Mouse (Mus musculus) heart, embryonic 10.5 days (tissue): ENCODE measurements around the gene Lrtm1. TPM values are rescaled to one million over a fixed set of nuclear protein-coding genes. Genes with fewer than 3 reads are reported as not detected.
A peak's percentile ranks its signal among the peaks of the same experiment; 100 is the strongest.

ENCODE experiments used
- DNase-seq: peaks from one replicate; pipeline ENCODE4 v3.0.0-alpha.2; 2017; ENCODE audit warnings: low spot score
- H3K27ac ChIP-seq: fragments of 300-500 bp; sonication (generic); 2 replicates; pipeline ENCODE4 v1.5.1; 2016; ENCODE audit warnings: mild to moderate bottlenecking
- H3K27me3 ChIP-seq: fragments of 300-500 bp; sonication (generic); 2 replicates; pipeline ENCODE4 v1.6.1; 2016; ENCODE audit warnings: mild to moderate bottlenecking; ENCODE audit not compliant: poor library complexity, insufficient read depth, severe bottlenecking
- H3K36me3 ChIP-seq: fragments of 300-500 bp; sonication (generic); 2 replicates; pipeline ENCODE4 v1.6.1; 2016; ENCODE audit warnings: mild to moderate bottlenecking, moderate library complexity
- H3K4me1 ChIP-seq: fragments of 300-500 bp; sonication (generic); 2 replicates; pipeline ENCODE4 v1.6.1; 2016; ENCODE audit warnings: mild to moderate bottlenecking
- H3K4me3 ChIP-seq: fragments of 300-500 bp; sonication (generic); 2 replicates; pipeline ENCODE4 v1.5.1; 2016; ENCODE audit warnings: mild to moderate bottlenecking, moderate library complexity
- H3K9me3 ChIP-seq: fragments of 300-500 bp; sonication (generic); 2 replicates; pipeline ENCODE4 v1.6.1; 2016; ENCODE audit warnings: mild to moderate bottlenecking, moderate library complexity
- WGBS: fragments of 180-500 bp; shearing (Covaris S2); methylation state at CpG from one replicate; pipeline ENCODE4 v1.1.7; 2016; 5-methylcytosine and 5-hydroxymethylcytosine counted together
- polyA plus RNA-seq: library from polyadenylated mRNA; unstranded; fragments of >200 nt; fragmentation: Nextera tagmentation; extraction: Ambion mirVana; gene quantifications from 2 replicates; pipeline ENCODE4 v1.2.1, GENCODE M21; 2016

Gene Lrtm1
- polyA plus RNA-seq, 1 experiment from 2014 or later = 0.58 TPM

DNA sequence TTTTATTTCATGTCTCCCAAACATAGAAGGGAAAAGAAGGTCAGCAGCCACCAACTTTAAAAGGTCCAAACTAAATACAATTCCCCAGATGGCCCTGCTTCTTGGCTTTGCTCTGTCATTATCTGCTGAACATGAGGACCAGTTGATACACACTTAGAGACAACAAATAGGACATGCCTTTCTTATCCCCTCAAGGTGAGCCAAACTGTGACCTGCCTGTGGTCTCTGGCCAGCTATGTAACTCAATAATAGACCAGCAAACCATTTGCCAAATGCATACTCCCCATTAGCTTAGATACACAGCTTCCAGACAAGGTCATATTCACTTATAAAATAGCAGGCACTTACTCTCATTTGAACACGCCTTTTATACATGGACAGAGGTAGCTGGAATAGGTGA, 23.5 kb downstream of the Lrtm1 start:
- H3K27me3 ChIP-seq = 0 out of 2 replicates have a peak, but pooled peaks cover 6% of the 10 kb centered on the region
- H3K4me1 ChIP-seq = peaks cover 21% of the 10 kb centered on the region
- DNase-seq = no peak
- 82% methylated on average over 1 of the region's 1 CpGs for WGBS
- H3K9me3 ChIP-seq = no peaks in the 10 kb centered on the region
- no peak overlapping the region for H3K27ac ChIP-seq
- no peaks in the 10 kb centered on the region for H3K36me3 ChIP-seq
- no peak overlapping the region for H3K4me3 ChIP-seq

DNA sequence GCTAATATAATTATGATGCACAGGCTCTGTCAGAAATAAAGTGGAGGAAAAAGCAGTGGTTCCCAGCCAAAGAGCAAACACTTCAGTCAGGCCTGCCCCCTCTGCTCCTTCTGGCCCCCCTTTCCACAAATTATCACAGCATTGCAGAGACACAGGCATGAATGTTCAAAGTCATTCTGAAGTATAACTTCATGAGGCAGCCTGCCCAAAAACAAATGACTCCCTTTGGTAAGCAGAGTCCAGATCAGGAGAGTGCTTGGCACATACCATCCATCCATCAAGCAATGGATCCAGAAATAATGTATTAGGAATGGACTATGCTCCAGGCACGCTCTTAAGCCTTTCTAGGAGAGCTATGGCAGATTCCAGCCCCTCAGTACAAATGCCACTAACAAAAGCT, 24.3 kb downstream of the Lrtm1 start:
- Histone ChIP-seq H3K4me3 (no peak overlapping the region), H3K9me3 (no peaks in the 10 kb centered on the region), H3K27ac (no peak overlapping the region), H3K36me3 (no peaks in the 10 kb centered on the region), H3K4me1 (peaks cover 21% of the 10 kb centered on the region), H3K27me3 (0 out of 2 replicates have a peak, but pooled peaks cover 6% of the 10 kb centered on the region)
- no peak for DNase-seq
- 65% methylated on average over 1 of the region's 1 CpGs for WGBS

DNA sequence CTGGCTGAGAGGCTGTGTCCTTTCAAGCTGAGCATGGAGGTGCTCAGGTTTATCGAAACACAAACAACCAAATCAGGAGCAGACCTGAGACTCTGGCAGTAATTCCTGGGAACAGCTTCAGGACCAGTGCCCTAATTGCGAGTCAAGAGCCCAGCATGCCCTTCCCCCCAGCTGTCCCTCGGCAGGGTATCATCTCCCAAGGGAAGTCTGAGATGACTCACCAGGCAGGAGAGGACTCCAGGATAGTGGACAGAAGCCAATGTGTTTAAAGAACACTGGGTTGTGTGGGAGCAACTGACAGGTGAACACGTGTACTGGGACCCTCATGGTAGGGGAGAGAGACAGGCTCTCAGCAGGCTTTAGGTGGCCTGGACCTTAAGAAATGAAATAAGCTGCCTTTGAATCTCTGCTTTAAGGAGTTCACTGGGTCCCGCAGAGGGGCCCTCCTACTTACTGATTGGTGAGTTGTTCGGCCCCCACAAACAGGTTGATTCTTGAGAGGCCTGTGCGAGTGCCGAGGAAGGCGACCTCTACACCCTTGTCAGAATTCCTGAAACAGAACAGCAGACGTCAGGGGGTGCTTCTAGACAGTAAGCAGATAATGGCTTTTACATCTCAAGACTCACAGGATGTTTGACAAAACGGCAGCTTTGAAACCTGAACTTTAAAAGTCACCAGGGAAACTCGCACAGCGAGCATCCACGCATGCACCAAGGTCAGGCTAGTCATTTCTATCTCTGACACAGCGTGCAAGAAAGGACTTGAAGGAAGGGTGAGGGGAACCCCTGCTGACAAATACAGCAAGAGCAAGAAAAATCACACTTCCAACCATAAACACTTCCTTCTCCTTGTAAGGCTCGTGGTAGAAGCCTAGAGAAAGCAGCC, 34.2 kb downstream of the Lrtm1 start:
- 18% methylated on average over 16 of the region's 16 CpGs for WGBS
- no peaks in the 10 kb centered on the region for H3K27me3 ChIP-seq
- H3K4me1 ChIP-seq = peaks cover 14% of the 10 kb centered on the region; the same call in 1 of the 2 replicates
- H3K9me3 ChIP-seq = no peaks in the 10 kb centered on the region
- no peaks in the 10 kb centered on the region for H3K36me3 ChIP-seq
- H3K27ac ChIP-seq = 0 out of 2 replicates have a peak overlapping the region, but pooled peaks have one; percentile 22
- no peak for DNase-seq
- H3K4me3 ChIP-seq = 0 out of 2 replicates have a peak overlapping the region, but pooled peaks have one; percentile 15

DNA sequence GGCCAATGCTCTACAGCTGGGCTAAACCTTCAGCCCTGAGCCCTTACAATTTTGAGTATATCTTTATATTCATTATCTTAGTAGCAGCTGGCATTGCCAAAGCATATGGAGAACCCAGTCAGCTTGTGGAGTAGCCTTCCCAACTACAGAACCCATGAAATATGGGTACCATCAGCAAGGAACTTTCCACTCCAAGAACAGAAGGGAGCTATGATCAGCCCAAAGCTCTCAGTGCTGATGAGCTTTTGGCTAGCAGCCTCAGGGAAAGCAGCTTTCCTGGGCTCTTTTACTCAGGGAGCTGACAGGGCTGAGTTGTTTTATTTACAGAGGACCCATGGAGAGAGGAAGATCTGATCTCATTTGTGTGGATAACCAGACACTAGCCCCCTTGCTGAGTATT, 42.7 kb downstream of the Lrtm1 start:
- DNase-seq = no peak
- Histone ChIP-seq H3K9me3 (no peaks in the 10 kb centered on the region), H3K27me3 (no peaks in the 10 kb centered on the region), H3K4me3 (no peak overlapping the region), H3K4me1 (peaks cover 5% of the 10 kb centered on the region; the same call in 1 of the 2 replicates), H3K27ac (no peak overlapping the region), H3K36me3 (no peaks in the 10 kb centered on the region)

DNA sequence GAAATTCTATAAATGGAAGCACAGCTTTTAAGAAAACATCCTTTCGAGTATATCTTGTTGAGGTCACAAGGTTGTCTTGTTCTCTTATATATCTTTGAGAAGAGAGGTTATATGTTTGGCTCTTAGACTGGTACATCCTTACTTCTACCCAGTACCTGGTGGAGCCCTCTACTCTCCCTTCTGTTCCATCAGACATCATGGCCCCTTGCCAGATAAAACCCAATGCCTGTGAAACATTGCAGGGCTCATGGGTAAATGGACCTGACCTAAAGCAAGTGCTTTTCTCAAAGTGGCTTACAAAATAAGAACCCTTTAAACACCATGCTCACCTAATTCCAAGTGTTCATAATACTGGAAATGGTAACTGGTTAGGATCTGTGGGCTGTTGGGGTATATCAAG, 43.5 kb downstream of the Lrtm1 start:
- H3K4me3 ChIP-seq = no peak overlapping the region
- no peak overlapping the region for H3K27ac ChIP-seq
- no peak for DNase-seq
- peaks cover 5% of the 10 kb centered on the region; the same call in 1 of the 2 replicates for H3K4me1 ChIP-seq
- 86% methylated on average over 1 of the region's 1 CpGs for WGBS
- no peaks in the 10 kb centered on the region for H3K27me3 ChIP-seq
- H3K9me3 ChIP-seq = no peaks in the 10 kb centered on the region
- no peaks in the 10 kb centered on the region for H3K36me3 ChIP-seq

DNA sequence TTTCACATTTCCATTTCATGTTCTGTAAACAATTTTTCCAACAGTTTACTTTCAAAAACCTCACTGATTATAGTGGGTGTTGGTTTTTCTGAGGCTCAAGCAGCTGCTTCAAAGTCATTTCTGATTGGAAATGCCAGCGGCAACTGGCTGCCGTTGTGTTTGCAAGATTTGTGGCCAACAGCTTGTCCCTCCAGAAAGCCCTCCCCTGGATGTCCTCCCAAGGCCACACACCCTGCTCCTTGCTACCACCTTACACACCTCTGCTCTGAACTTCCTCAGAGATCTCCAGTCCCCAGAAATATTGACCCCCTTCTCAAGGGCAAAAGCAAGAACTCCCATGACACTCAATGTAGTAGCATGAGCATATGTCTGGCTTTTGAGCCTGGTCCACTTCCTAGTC, 44.7 kb downstream of the Lrtm1 start:
- Histone ChIP-seq H3K4me1 (peaks cover 5% of the 10 kb centered on the region; the same call in 1 of the 2 replicates), H3K36me3 (no peaks in the 10 kb centered on the region), H3K27ac (no peak overlapping the region), H3K27me3 (no peaks in the 10 kb centered on the region), H3K9me3 (no peaks in the 10 kb centered on the region), H3K4me3 (no peak overlapping the region)
- no peak for DNase-seq
- WGBS = 94% methylated on average over 2 of the region's 2 CpGs

DNA sequence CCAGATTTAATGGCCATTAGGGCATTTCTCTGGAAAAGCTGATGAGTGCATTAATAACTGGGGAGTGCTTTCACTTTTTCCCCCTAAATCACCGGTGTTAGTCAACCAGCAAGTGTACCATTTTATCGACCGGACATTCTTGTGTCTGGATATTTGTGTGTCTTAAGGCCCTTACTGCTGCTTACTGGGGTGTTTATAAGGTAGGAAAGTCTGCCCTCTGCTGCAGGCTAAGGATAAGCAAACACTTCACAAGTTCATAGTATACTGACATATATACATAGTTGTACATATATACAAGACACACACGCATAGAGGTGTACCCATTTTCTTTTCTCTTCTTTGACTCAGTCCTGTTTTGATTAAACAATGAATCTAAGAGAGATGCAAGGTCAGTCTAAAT, 55.7 kb downstream of the Lrtm1 start:
- Histone ChIP-seq H3K27me3 (0 out of 2 replicates have a peak, but pooled peaks cover 3% of the 10 kb centered on the region), H3K9me3 (no peaks in the 10 kb centered on the region), H3K4me1 (peaks cover 7% of the 10 kb centered on the region), H3K27ac (no peak overlapping the region), H3K36me3 (no peaks in the 10 kb centered on the region), H3K4me3 (no peak overlapping the region)
- no peak for DNase-seq
- 85% methylated on average over 4 of the region's 4 CpGs for WGBS

DNA sequence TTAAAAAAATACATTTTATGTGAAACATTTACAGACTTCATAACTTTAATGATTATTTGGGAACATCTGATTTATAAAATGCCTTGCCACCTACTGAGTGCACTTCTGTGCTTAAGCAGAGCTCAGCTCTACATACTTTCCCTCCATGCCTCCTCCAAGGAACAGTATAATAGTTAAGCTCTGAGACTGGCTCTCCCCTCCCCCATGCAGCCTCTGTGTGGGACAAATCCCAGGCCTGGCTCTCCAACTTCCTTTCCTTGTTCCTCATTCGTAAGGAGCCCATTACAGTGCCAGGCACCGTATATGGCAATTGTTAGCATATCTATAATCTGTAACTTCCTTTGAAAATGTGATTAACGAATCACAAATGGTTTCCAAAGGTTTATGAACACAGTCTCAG, 59.4 kb downstream of the Lrtm1 start:
- WGBS = 47% methylated on average over 3 of the region's 3 CpGs
- Histone ChIP-seq H3K27me3 (0 out of 2 replicates have a peak, but pooled peaks cover 4% of the 10 kb centered on the region), H3K4me3 (no peak overlapping the region), H3K27ac (no peak overlapping the region), H3K36me3 (no peaks in the 10 kb centered on the region), H3K4me1 (peaks cover 7% of the 10 kb centered on the region), H3K9me3 (no peaks in the 10 kb centered on the region)
- DNase-seq = no peak

DNA sequence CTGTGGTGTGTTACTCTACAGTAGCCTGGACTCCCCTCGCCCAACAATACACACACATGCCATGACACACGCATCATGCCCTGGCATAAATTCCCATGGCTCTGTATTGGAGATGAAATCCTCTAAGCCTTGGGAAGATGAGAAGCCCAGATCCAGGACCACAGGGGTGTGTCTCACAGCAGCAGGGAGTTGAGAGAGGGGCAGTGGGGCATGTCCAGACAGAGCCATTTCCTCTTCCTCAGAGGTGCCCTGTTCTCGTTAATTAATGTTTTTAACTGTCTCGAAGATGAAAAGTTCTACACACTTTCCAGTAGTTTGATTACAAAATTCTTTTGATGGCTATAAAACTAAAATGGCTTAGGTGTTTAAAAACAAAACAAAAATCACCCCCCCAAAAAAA, 62.2 kb downstream of the Lrtm1 start:
- no peaks in the 10 kb centered on the region for H3K9me3 ChIP-seq
- H3K27ac ChIP-seq = no peak overlapping the region
- peaks cover 3% of the 10 kb centered on the region; the same call in 1 of the 2 replicates for H3K4me1 ChIP-seq
- H3K27me3 ChIP-seq = 0 out of 2 replicates have a peak, but pooled peaks cover 4% of the 10 kb centered on the region
- DNase-seq = no peak
- 81% methylated on average over 4 of the region's 4 CpGs for WGBS
- no peaks in the 10 kb centered on the region for H3K36me3 ChIP-seq
- H3K4me3 ChIP-seq = no peak overlapping the region

DNA sequence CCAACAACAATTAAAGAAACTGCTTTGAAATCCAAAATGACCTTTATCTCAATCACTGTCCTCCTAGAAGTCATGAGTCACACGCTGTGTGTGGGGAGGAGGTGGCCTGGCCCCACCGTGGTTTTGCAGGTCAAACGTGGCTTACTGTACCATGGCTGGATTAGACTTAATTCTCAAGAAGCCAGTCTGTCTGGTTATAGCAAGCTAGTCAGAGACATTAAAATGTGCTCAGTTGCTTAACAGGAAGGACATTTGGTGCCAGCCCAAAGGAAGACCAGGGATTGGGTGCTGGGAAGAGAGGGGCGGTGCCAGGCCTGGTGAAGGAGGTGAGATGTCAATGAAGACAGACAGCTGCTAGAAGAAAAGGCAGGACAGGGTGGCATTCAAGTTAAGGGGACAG, 62.6 kb downstream of the Lrtm1 start:
- 0 out of 2 replicates have a peak, but pooled peaks cover 4% of the 10 kb centered on the region for H3K27me3 ChIP-seq

DNA sequence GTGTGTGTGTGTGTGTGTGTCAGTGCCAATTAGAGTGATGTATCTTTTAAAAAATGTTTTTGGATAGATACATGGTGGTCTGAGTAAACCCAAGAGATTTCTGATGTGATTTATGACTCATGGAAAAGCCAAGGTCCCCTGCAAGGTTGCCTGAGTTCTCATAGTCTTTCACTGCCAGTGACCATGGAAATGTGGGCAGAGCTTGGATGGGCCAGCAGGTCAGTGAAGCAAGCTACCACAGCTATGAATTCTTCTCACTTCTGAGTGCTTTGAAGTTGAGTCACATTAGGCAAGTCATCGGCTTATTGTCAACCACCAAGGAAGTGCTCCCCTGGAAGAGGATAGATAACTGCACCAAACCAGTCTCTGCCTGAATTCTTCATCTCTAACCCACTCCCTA, 64.2 kb downstream of the Lrtm1 start:
- H3K27ac ChIP-seq = no peak overlapping the region
- 0 out of 2 replicates have a peak, but pooled peaks cover 4% of the 10 kb centered on the region for H3K27me3 ChIP-seq
- no peaks in the 10 kb centered on the region for H3K9me3 ChIP-seq
- no peak overlapping the region for H3K4me3 ChIP-seq
- 65% methylated on average over 1 of the region's 1 CpGs for WGBS
- H3K4me1 ChIP-seq = peaks cover 11% of the 10 kb centered on the region; the same call in 1 of the 2 replicates
- no peaks in the 10 kb centered on the region for H3K36me3 ChIP-seq
- no peak for DNase-seq

More for the DNA sequence above, 62.6 kb downstream of the Lrtm1 start:
- 65% methylated on average over 4 of the region's 4 CpGs for WGBS
- no peak for DNase-seq
- no peak overlapping the region for H3K27ac ChIP-seq
- H3K4me1 ChIP-seq = peaks cover 3% of the 10 kb centered on the region; the same call in 1 of the 2 replicates
- no peaks in the 10 kb centered on the region for H3K36me3 ChIP-seq
- no peak overlapping the region for H3K4me3 ChIP-seq
- H3K9me3 ChIP-seq = no peaks in the 10 kb centered on the region
